Mouse (Mus musculus) limb, embryonic 11.5 days (tissue): ENCODE data around the gene Pikfyve. TPM values are rescaled to one million over a fixed set of nuclear protein-coding genes. Genes with fewer than 3 reads are reported as not detected.

Experiments used
- ATAC-seq: fragments of 200-750 bp; cut with Nextera tagmentation; 2 replicates; pipeline ENCODE4 v1.8.0; 2017; ENCODE audit warnings: low read depth; ENCODE audit not compliant: insufficient number of reproducible peaks, low FRiP score, low TSS enrichment
- DNase-seq: peaks from one replicate; pipeline ENCODE4 v3.0.0-alpha.2; 2015; ENCODE audit warnings: low spot score
- H3K27ac ChIP-seq: fragments of 300-500 bp; sonication (generic); replicated peaks from 2 replicates; pipeline ENCODE4 v1.5.1; 2014; ENCODE audit warnings: low read depth, mild to moderate bottlenecking, low read length
- H3K27me3 ChIP-seq: fragments of 300-500 bp; sonication (generic); 2 replicates; pipeline ENCODE4 v1.6.1; 2014; ENCODE audit warnings: mild to moderate bottlenecking, low read length, mixed read lengths; ENCODE audit not compliant: control insufficient read depth, insufficient read depth
- H3K36me3 ChIP-seq: fragments of 300-500 bp; sonication (generic); 2 replicates; pipeline ENCODE4 v1.6.1; 2014; ENCODE audit warnings: mild to moderate bottlenecking, low read length, moderate library complexity, mixed read lengths; ENCODE audit not compliant: control insufficient read depth, insufficient read depth
- H3K4me1 ChIP-seq: fragments of 300-500 bp; sonication (generic); 2 replicates; pipeline ENCODE4 v1.6.1; 2014; ENCODE audit warnings: low read length, mixed read lengths; ENCODE audit not compliant: control insufficient read depth, insufficient read depth
- H3K4me2 ChIP-seq: fragments of 300-500 bp; sonication (generic); 2 replicates; pipeline ENCODE4 v1.6.1; 2014; ENCODE audit warnings: low read depth, mild to moderate bottlenecking, moderate library complexity; ENCODE audit not compliant: severe bottlenecking
- H3K4me3 ChIP-seq: fragments of 300-500 bp; sonication (generic); 2 replicates; pipeline ENCODE4 v1.5.1; 2014; ENCODE audit warnings: low read depth, low read length
- H3K9ac ChIP-seq: fragments of 300-500 bp; sonication (generic); 2 replicates; pipeline ENCODE4 v1.6.1; 2014; ENCODE audit warnings: mild to moderate bottlenecking, low read length
- H3K9me3 ChIP-seq: fragments of 300-500 bp; sonication (generic); 2 replicates; pipeline ENCODE4 v1.6.1; 2016; ENCODE audit warnings: low read length; ENCODE audit not compliant: control insufficient read depth
- WGBS: fragments of 180-500 bp; shearing (Covaris S2); extraction: QIAGEN DNeasy Blood & Tissue Kit; methylation state at CpG from one replicate; pipeline ENCODE4 v1.1.7; 2014; 5-methylcytosine and 5-hydroxymethylcytosine counted together
- polyA plus RNA-seq: library from polyadenylated mRNA; unstranded; fragments of >200 nt; fragmentation: Nextera tagmentation; extraction: Ambion mirVana; gene quantifications from 2 replicates; pipeline ENCODE4 v1.2.1, GENCODE M21; 2014

Gene Pikfyve
- polyA plus RNA-seq, 1 experiment from 2014 or later: 16.5 TPM

DNA sequence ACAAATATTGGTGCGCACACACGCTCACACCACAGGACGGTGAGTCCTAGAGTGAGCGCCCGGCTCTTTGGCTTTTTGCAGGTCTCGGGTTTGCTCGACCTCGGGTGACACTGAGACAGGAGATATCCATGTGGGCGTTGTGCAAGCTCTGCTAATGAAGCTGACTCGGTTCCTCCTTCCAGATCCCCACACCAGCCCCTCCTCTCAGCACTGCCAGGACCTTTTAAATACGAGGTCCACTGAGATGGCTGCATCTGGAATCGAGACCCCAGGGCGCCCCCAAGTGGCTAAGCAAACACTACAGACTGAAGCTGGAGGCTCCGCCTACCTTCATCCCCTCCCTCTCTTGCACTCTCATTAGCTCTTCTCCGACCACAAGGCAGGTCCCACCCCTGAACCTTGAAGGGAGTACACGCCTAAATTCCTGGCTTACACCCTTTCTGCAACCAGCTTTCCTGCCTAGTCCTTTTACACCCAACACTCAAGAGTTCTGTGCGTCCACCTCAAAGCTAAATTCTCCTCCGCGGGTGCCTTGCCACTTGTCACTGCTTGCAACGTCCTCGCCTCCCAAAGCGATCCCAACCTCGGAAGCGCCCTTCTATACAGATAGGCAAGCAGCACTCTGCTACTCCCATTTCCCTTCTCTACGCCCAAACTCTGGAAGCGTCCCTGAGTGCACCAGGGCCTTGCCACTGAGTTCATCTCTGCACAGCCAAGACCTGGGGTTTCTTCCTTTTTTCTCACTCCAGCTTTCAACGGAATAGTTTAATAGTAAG is 8.2 kb upstream of the Pikfyve start:
- ATAC-seq: peak; percentile 88
- H3K9ac ChIP-seq: peak overlapping the region; percentile 81
- peak overlapping the region; percentile 72 for H3K4me3 ChIP-seq
- no peaks in the 10 kb centered on the region for H3K9me3 ChIP-seq
- 9% methylated on average over 27 of the region's 27 CpGs for WGBS
- peak; percentile 97 for DNase-seq
- peaks cover 2% of the 10 kb centered on the region; the same call in 1 of the 2 replicates for H3K36me3 ChIP-seq
- 0 out of 2 replicates have a peak, but pooled peaks cover 2% of the 10 kb centered on the region for H3K4me1 ChIP-seq
- peak overlapping the region; percentile 60 for H3K4me2 ChIP-seq
- H3K27ac ChIP-seq: peak overlapping the region; percentile 90
- no peaks in the 10 kb centered on the region for H3K27me3 ChIP-seq

GRCm38 (mm10) chr1:65178902-65179432 is 7.5 kb upstream of the Pikfyve start:
- peak overlapping the region; percentile 81 for H3K9ac ChIP-seq
- H3K36me3 ChIP-seq: peaks cover under 1% of the 10 kb centered on the region; the same call in 1 of the 2 replicates
- H3K4me1 ChIP-seq: 0 out of 2 replicates have a peak, but pooled peaks cover 2% of the 10 kb centered on the region
- DNase-seq (peak; percentile 99), ATAC-seq (peak; percentile 93)
- peak overlapping the region; percentile 90 for H3K27ac ChIP-seq
- no peaks in the 10 kb centered on the region for H3K9me3 ChIP-seq
- H3K27me3 ChIP-seq: no peaks in the 10 kb centered on the region
- peak overlapping the region; percentile 60 for H3K4me2 ChIP-seq
- under 1% methylated on average over 39 of the region's 39 CpGs for WGBS
- peak overlapping the region; percentile 72 for H3K4me3 ChIP-seq

- no peaks in the 10 kb centered on the region for H3K9me3 ChIP-seq
- H3K27ac ChIP-seq: peak overlapping the region; percentile 90; the same call in 1 of the 2 replicates
- DNase-seq (peak; percentile 68), ATAC-seq (no peak)
- 6% methylated on average over 11 of the region's 11 CpGs for WGBS
- H3K9ac ChIP-seq: no peak overlapping the region; the same call in 1 of the 2 replicates
- H3K4me1 ChIP-seq: 0 out of 2 replicates have a peak, but pooled peaks cover 2% of the 10 kb centered on the region
- peak overlapping the region; percentile 60 for H3K4me2 ChIP-seq
- no peaks in the 10 kb centered on the region for H3K27me3 ChIP-seq
- peak overlapping the region; percentile 72 for H3K4me3 ChIP-seq
- no peaks in the 10 kb centered on the region for H3K36me3 ChIP-seq
Measured at GRCm38 (mm10) chr1:65179634-65180249, 6.7 kb upstream of the Pikfyve start.

- Histone ChIP-seq H3K27ac (no peak overlapping the region), H3K4me1 (0 out of 2 replicates have a peak, but pooled peaks cover 2% of the 10 kb centered on the region), H3K4me3 (no peak overlapping the region), H3K4me2 (no peak overlapping the region), H3K9me3 (no peaks in the 10 kb centered on the region), H3K36me3 (no peaks in the 10 kb centered on the region), H3K9ac (no peak overlapping the region), H3K27me3 (no peaks in the 10 kb centered on the region)
- 91% methylated on average over 5 of the region's 5 CpGs for WGBS
- DNase-seq (no peak), ATAC-seq (no peak)
Measured at GRCm38 (mm10) chr1:65181459-65181858, 5.0 kb upstream of the Pikfyve start.

GRCm38 (mm10) chr1:65183994-65184393 is 2.5 kb upstream of the Pikfyve start:
- Histone ChIP-seq H3K4me1 (no peaks in the 10 kb centered on the region), H3K36me3 (no peaks in the 10 kb centered on the region), H3K27ac (no peak overlapping the region), H3K9ac (no peak overlapping the region), H3K4me2 (no peak overlapping the region), H3K27me3 (no peaks in the 10 kb centered on the region), H3K9me3 (no peaks in the 10 kb centered on the region), H3K4me3 (no peak overlapping the region)
- ATAC-seq: no peak
- DNase-seq: no peak
- 85% methylated on average over 2 of the region's 2 CpGs for WGBS

GRCm38 (mm10) chr1:65185011-65185410 is 1.5 kb upstream of the Pikfyve start:
- no peaks in the 10 kb centered on the region for H3K4me1 ChIP-seq
- H3K4me3 ChIP-seq: no peak overlapping the region
- no peak overlapping the region for H3K9ac ChIP-seq
- ATAC-seq (no peak), DNase-seq (no peak)
- H3K9me3 ChIP-seq: no peaks in the 10 kb centered on the region
- no peak overlapping the region for H3K4me2 ChIP-seq
- no peaks in the 10 kb centered on the region for H3K27me3 ChIP-seq
- no peak overlapping the region for H3K27ac ChIP-seq
- no peaks in the 10 kb centered on the region for H3K36me3 ChIP-seq
- 83% methylated on average over 8 of the region's 8 CpGs for WGBS

DNA sequence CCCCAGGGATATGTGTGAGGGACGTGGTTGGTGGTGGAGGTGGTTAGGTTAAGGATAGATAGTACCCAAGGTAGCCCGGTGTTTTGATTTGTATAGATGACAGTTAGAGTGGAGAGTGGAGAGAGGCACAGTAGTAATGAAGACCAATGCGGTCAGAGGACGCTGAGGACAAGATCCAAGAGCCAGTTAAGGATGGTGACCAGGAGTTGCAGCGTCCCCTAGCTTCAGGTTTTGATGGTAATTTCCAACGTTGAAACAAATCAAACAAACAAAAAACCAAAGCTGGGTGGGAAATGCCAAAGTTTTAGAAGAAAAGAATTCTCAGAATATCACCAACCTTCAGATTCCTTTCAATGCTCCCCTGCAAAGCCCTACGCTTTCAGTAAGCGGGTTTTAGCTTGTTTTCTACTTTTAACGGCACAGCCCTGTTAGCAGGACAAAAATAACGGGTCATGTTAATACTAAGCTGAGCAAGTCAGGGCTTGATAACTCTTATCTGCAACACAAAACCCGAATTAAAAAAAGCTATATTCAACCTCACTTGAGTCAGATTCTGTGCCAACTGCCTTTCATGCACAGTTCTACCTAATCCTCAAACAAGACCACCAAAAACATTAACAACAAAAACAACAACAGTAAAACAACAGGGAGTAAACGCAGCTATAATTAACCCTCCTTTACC is 818 bp upstream of the Pikfyve start:
- Histone ChIP-seq H3K27ac (no peak overlapping the region), H3K4me3 (peak overlapping the region; percentile 88), H3K36me3 (no peaks in the 10 kb centered on the region), H3K9ac (peak overlapping the region; percentile 9), H3K4me1 (no peaks in the 10 kb centered on the region), H3K27me3 (no peaks in the 10 kb centered on the region), H3K9me3 (no peaks in the 10 kb centered on the region), H3K4me2 (peak overlapping the region; percentile 57)
- DNase-seq: no peak
- whole genome bisulfite sequencing: 26% methylated on average over 12 of the region's 12 CpGs
- peak; percentile 1; the same call in 1 of the 2 replicates for ATAC-seq

GRCm38 (mm10) chr1:65187074-65187430 is 569 bp downstream of the Pikfyve start:
- Histone ChIP-seq H3K9me3 (no peaks in the 10 kb centered on the region), H3K4me2 (peak overlapping the region; percentile 57), H3K36me3 (no peaks in the 10 kb centered on the region), H3K4me1 (no peaks in the 10 kb centered on the region), H3K27me3 (no peaks in the 10 kb centered on the region), H3K9ac (peak overlapping the region; percentile 84), H3K4me3 (peak overlapping the region; percentile 88), H3K27ac (peak overlapping the region; percentile 56; the same call in 1 of the 2 replicates)
- DNase-seq (no peak), ATAC-seq (no peak)
- 3% methylated on average over 6 of the region's 6 CpGs for WGBS
